ENCODE assay signal across 8 mouse cellular contexts in the genomic region with DNA sequence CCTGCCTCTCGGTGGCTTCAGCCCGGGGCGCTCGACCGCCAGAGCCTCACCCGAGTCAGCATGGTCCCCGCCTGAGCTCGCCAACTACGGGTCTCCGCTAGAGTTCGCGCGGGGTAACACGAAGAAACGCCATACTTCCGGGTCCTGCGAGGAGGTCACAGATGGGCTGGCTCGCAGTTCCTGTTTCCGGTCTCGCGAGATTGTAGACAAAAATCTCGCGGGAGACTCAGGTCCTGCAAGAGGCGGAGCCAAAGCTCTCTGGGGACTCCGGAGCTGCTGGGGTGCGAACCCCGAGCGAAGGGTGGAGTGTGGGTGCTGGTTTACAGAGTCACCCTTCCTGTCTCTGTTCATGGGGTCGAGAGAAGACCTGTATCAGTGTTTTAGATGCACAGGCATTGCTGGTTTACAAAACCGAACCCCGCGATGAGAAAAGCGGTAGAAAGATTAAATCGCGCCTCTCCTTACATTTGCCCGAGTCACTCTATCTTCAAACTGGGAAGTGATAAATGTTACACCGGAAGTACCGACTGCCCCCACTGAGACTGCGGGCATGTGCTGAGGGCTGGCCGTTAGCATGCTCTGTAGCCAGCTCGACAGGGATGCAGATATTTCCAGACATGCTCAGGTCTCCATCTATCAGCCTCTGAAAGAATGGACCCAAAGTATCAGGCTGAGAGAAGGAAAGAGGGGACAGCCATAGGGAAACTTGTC. TPM values are rescaled to one million over a fixed set of nuclear protein-coding genes. Genes with fewer than 3 reads are reported as not detected.
DNase-seq lines count a peak whose midpoint lies in the region; ATAC-seq lines count a peak whose summit lies in the region.

Nsun3 (minus strand) TSS at position 198 of the 711 bp plus-strand sequence.

- peak; percentile 99 for ATAC-seq in hindbrain, embryonic 15.5 days (ENCODE audit: low FRiP score, low read depth)

- H3K4me1 ChIP-seq in hindbrain, embryonic 15.5 days (replicated peaks), result peaks cover 30% of the 10 kb centered on the region

- H3K36me3 ChIP-seq in hindbrain, embryonic 15.5 days, result no peaks in the 10 kb centered on the region

- H3K4me2 ChIP-seq in hindbrain, embryonic 15.5 days, result peak within 1 kb of the TSS; percentile 82

- peak within 1 kb of the TSS; percentile 75 for H3K9ac ChIP-seq in hindbrain, embryonic 15.5 days

- DNase-seq in T-cell, adult 2 months (ENCODE audit: low spot score), result peak; percentile 94
- peak; percentile 89 to 91 for DNase-seq in cerebellum, postnatal 36 days
- DNase-seq in frontal cortex, postnatal 36 days (ENCODE audit: low spot score in 2 of 2), result peak; percentile 85 to 93
- peak; percentile 91 for DNase-seq in left cerebral cortex, adult 11 months (ENCODE audit: low spot score)
- peak; percentile 95 for DNase-seq in lung, postnatal 4 days
- DNase-seq in retina, postnatal 7 days (ENCODE audit: low read depth, low spot score), result peak; percentile 93
- peak; percentile 69 for DNase-seq in urinary bladder, adult 2 months (ENCODE audit: low spot score)

- peak within 1 kb of the TSS; percentile 78 for H3K4me3 ChIP-seq in hindbrain, embryonic 15.5 days

- WGBS in hindbrain, embryonic 15.5 days, result 1% methylated on average over 41 of the region's 41 CpGs

- peak within 1 kb of the TSS; percentile 91 for H3K27ac ChIP-seq in hindbrain, embryonic 15.5 days (replicated peaks)

- no peaks in the 10 kb centered on the region for H3K27me3 ChIP-seq in hindbrain, embryonic 15.5 days

- no peaks in the 10 kb centered on the region for H3K9me3 ChIP-seq in hindbrain, embryonic 15.5 days

RNA-seq across cellular contexts. Expression of gene Nsun3, which starts in this region (rescaled TPM):
- polyA plus RNA-seq in hindbrain, embryonic 15.5 days (2015; fragmentation: Nextera tagmentation; extraction: Ambion mirVana), result 8.8 and 9.2 TPM in 2 replicates
- 8.2 and 8.9 TPM in 2 replicates for polyA plus RNA-seq in urinary bladder, adult 2 months (2012; rRNA removed)

Comparison
In these comparisons a context has a peak if more than half of its experiments do, and no peak if none do; other contexts are left out.
1. Peak in every context shown above with its lines: DNase-seq, ATAC-seq, H3K4me3 ChIP-seq and H3K27ac ChIP-seq.